Mouse (Mus musculus) right cerebral cortex, postnatal 25 days (tissue): Measurements from ENCODE around the gene Fbxo47.

ENCODE experiments used
- DNase-seq: peaks from one replicate; pipeline ENCODE4 v3.0.0; 2022

Gene Fbxo47

GRCm38 (mm10) chr11:97829365-97829764, 54.6 kb downstream of the Fbxo47 start:
- DNase-seq: no peak

DNA sequence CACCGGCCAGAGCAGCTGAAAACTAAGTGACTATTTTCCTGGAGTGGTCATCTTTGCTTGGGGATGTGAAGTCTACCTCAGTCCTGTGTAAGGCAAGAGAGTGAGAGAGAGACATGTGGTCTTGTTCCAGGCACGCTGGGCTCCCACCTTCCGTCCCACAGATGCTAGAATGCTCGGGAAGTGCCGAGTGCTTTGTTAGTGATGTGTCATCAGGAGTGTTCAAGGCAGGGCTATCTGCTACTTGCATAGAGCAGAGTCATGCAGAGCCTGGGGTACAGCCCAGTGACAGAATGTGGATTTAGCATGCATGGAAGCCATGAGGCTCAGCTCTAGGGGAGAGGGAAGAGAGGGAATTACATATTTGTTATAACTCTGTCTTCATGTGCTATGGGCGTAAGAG, 56.3 kb downstream of the Fbxo47 start:
- no peak for DNase-seq

DNA sequence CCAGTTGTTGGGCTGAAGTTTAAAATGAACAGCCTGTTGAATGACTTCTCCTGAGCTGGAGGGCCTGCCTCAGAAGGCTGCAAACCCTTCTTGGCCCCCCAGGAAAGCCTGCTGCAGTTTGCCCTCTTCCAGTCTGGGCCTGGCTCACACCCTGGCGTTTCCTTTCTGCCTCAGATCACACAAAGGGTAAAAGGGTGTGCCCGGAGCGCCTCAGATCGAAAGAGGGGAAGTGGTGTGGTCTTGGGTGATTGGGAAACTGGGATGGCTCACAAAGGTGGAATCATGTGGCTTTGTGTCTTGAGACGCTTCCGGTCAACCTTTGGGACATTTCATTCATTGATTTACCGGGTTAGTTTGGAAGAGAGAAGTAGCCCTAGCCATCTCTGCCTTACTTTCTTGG, 57.5 kb downstream of the Fbxo47 start:
- no peak for DNase-seq

- DNase-seq: no peak
Measured at GRCm38 (mm10) chr11:97825971-97826370, 58.0 kb downstream of the Fbxo47 start.

GRCm38 (mm10) chr11:97825295-97825694, 58.7 kb downstream of the Fbxo47 start:
- DNase-seq: no peak

DNA sequence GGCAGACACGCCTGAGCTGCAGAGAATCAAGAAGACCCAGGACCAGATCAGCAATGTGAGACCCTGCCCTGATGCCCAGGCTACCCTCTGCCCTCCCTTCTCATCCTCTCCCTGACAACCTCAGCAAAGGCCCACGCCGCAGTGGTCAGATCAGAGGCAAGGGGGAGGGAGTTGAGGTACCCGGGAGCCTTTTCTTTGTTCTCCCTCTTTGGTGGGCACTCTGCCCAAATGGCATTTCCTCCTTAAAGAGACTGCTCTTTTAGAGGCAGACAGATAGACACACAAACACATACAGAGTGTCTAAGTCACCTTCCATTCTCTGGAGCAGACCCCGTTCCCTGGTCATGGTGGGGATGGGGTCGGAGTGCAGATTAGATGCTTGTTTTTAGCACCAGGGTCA, 59.1 kb downstream of the Fbxo47 start:
- no peak for DNase-seq

DNA sequence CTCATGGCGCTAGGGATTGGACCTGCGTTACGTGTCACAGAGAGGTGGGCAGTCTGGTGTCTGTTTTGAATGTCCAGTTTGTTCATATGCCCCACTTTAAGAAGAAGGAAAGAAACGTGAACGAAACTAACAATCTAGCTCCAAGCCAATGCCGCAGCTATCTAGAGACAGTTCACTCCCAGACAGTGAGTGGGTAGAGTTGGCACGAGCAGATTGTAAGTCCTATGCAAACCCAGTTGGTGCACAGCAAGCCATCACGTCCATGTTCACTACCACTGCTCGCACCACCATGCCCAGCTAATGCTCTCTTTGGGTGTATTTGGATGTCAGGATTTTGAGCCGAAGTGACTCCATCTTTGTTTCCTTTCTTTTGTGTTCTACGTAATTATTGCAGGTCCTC, 59.8 kb downstream of the Fbxo47 start:
- DNase-seq: no peak

DNA sequence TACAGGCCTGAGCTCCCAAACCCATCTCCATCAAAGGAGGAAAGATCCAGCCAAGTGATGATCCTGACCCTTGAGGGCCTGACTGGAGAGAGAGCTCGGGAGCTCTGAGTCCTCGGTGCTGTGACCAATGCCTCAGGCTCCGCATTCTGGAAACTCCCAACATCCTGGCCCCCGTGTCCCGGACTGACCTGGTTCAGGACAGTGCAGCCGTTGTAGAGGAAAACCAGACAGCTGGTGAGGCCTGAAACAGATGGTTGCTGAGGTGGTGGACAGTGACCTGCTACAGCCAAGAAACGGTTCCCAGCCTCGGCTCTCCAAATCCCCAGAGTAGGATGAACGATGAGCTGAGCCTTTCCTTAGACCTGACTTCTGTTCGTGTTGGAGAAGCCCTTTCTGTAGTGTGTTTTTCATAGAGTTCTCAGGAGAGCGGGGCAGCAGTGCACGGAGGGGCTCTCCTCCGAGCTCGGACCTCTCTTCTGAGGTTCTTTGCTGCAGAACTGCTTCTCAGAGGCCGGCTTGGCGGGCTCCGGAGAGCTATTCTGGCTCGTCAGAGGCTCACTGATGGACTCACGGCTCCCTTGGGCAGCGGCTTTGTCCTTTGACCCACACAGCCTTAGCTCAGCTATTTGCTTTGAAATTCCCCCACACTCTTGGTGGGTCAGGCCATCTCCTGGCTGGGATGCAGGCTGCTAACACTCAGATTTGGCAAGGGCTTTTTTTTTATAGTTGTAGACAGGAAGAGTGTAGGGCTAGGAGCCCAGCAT, 60.9 kb downstream of the Fbxo47 start:
- no peak for DNase-seq

DNA sequence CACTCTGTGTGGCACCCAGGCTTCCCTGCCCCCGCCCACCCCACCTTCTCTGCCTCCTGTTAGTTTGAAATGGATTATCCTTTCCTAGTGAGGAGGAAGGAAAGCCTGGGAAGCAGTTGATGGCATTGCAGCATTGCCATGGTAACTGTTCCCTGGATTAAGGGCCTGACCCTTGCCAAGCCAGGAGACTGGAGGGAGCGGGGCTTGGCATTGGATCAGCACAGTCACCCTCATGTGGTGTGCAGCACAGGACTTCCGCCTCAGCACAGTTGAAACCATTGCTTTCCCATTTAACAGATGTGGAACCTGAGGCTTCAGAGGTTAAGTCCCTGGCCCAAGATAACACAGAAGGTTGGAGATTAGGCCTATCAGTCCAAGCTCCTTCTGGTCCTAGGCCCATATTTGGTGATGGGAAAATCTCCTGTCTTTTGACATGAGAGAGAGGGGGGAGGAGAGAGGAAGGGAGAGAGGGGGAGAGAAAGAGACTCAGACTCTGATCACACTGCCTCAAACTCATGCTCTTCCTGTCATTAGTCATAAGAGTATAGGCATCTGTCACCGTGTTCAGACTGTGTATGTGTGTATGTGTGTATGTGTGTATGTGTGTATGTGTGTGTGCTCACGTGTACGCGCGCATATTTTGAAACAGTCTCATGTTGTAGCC, 62.4 kb downstream of the Fbxo47 start:
- DNase-seq: no peak

DNA sequence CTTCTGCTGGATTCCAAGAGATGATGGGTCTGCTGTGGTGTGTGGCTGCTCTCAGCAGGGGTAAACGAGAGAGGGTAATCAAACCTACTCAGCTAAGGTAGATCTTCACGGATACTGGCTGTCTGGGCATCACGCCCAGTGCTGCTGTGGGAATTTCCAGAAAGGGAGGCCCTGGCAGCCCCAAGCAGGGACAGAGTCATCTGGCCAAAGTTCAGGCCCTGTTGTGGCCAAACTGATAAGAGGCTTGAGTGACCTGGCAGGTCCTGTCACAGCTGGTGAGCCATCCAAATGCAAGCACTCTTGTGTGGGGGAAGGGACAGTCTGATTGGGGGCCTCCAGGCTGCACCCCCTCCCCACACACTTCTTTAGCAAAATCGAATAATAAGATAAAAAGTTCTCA, 63.1 kb downstream of the Fbxo47 start:
- no peak for DNase-seq

- DNase-seq: no peak
Measured at GRCm38 (mm10) chr11:97819923-97820322, 64.0 kb downstream of the Fbxo47 start.

GRCm38 (mm10) chr11:97819102-97819501, 64.9 kb downstream of the Fbxo47 start:
- no peak for DNase-seq

- DNase-seq: no peak
Measured at GRCm38 (mm10) chr11:97818571-97818970, 65.4 kb downstream of the Fbxo47 start.

DNA sequence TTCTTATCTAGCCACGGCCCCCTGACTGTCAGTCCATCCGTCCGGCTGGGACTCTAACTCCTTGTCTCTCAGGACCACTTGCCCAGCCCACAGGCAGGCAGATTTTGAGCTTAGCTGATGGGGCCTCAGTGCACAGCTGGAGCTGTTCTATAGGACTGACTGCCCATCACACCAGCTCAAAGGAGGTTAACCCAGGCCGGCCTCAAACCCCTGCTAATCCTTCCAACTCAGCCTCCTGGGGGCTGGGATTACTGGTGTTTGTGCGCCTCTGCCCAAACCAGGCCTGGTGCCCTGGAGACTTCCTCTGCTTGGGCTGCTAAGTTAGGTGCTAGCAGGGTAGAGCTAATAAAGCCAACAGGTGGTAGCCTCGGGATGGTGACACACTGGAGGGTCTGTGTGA, 66.0 kb downstream of the Fbxo47 start:
- DNase-seq: no peak

DNA sequence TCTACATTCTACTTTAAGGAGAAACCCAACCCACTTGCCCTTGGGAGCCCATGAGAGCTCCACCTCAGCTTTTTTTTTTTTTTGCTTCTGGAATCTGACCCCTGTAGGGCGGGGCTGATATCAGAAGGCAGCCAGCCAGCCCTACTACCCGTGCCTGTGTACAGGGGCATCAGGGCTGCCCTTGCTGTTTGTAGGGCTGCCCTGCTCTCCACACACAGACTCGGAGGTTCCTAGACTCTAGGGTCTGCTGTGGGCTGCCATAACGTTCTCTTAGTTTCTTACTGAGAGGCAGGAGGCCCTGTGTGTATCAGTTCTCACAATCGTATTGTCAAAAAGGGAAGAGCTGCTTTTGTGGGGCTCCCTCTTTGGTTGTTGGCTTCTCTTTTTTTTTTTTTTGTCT, 66.6 kb downstream of the Fbxo47 start:
- DNase-seq: no peak

DNA sequence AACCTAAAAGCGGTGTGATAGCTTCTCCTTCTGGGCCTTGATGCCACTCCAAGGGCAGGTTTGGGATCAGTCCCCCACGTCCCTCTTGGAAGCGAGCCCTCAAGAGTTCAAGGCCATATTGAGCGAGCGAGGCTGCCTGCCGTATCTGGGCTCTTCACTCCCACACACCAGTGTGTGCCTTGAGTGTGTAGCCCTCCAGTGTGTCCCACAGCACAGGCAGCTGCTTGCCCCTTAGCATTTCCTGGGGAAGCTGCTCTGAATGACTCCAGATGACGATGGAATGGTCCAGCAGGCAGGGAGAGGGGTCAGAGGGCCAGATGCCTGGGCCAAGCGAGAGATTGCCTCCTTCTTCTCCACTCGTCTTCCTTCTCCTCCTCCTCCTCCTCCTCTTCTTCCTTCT, 67.0 kb downstream of the Fbxo47 start:
- no peak for DNase-seq

DNA sequence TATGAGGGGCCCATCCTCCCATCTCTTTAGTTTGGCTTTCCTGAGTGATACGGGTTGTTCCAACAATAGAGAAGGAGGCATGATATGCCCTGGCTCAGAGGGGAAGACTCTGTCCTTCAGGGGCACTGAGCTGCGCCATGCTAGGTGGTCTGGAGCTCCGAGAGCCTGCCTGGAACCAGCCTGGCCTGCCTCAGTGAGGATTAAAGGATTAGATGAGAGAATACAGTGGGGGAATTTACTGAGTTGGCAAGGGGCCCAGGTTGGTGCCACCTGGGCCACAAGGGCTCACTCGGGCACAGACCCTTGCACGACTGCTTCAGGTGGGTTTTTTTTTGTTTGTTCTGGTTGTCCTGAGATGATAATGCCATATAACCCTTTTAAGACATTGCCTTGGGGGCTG, 67.8 kb downstream of the Fbxo47 start:
- no peak for DNase-seq

- no peak for DNase-seq
Measured at GRCm38 (mm10) chr11:97815736-97816135, 68.2 kb downstream of the Fbxo47 start.

GRCm38 (mm10) chr11:97813746-97814515, 70.0 kb downstream of the Fbxo47 start:
- no peak for DNase-seq

GRCm38 (mm10) chr11:97813085-97813484, 70.9 kb downstream of the Fbxo47 start:
- no peak for DNase-seq

GRCm38 (mm10) chr11:97812491-97812921, 71.4 kb downstream of the Fbxo47 start:
- no peak for DNase-seq

DNA sequence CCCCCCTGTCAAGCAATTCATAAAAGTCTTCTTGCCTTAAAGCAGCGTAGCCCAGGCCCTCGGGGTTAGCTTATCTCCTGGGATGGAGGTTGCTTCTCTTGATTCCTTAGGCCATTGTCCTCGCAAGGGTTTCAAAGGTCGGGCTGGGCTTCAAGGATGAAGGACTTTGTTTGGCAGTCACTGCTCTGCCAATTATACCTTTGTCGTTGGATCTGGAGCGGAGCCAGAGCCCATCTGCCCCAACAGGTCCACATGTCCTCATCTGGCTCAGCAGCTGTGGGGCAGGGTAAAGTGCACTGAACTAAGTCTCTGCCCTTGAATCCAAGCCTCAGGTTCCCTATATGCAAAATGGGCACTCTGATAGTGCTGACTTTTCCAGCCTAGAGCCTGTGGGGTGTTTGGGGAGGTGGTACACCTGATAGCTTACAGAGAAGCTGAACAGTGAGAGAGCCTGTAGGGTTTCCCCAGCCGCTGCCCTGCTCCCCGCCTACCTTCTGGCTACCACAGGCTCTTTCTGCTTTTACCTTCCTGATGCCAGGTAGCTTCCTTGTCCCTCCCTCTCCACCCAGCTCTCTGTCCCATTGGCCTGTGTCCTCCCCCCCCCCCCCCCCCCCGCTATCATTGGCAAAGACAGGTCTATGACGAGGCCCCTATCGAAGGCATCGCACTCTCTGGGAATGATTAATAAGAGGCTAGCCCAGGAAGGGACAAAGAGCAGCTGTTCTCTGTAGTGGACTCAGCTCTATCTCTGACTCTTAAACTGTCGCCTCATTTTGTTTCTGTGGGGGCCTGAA, 72.2 kb downstream of the Fbxo47 start:
- no peak for DNase-seq

GRCm38 (mm10) chr11:97810970-97811369, 73.0 kb downstream of the Fbxo47 start:
- DNase-seq: no peak
